Mouse (Mus musculus): ENCODE measurements around the gene Dmc1. TPM values are rescaled to one million over a fixed set of nuclear protein-coding genes. Genes with fewer than 3 reads are reported as not detected.

The Dmc1 gene
- polyA plus RNA-seq (2014; fragmentation: Nextera tagmentation; extraction: Ambion mirVana) = 0.43 and 0.74 TPM in 2 replicates

- DNase-seq (ENCODE audit: low spot score) = peak; percentile 22
- Histone ChIP-seq H3K9ac (ENCODE audit: low read length) (peak within 1 kb of the TSS; percentile 25; the same call in 1 of the 2 replicates), H3K36me3 (ENCODE audit: control insufficient read depth, insufficient read depth, low read length) (no peaks in the 10 kb centered on the region), H3K27ac (ENCODE audit: low read depth, low read length) (no peak within 1 kb of the TSS), H3K27me3 (replicated peaks; ENCODE audit: control insufficient read depth, insufficient read depth, low read length) (0 out of 2 replicates have a peak, but pooled peaks cover 3% of the 10 kb centered on the region), H3K4me3 (ENCODE audit: low read depth, low read length) (peak within 1 kb of the TSS; percentile 18), H3K4me1 (ENCODE audit: control insufficient read depth, insufficient read depth, low read length) (no peaks in the 10 kb centered on the region), H3K9me3 (replicated peaks; ENCODE audit: control insufficient read depth, low read length) (no peaks in the 10 kb centered on the region), H3K4me2 (ENCODE audit: low read length) (peak within 1 kb of the TSS; percentile 38)
- WGBS = 13% methylated on average over 37 of the region's 37 CpGs
- no peak for ATAC-seq
Observed at GRCm38 (mm10) chr15:79604990-79605665, at the start of gene Dmc1. TSS of gene Dmc1 (minus strand) at chr15:79605109.

GRCm38 (mm10) chr15:79651481-79651880, 46.6 kb upstream of the Dmc1 start:
- Histone ChIP-seq H3K9me3 (replicated peaks; ENCODE audit: control insufficient read depth, low read length) (no peaks in the 10 kb centered on the region), H3K4me3 (ENCODE audit: low read depth, low read length) (no peak overlapping the region), H3K4me1 (ENCODE audit: control insufficient read depth, insufficient read depth, low read length) (no peaks in the 10 kb centered on the region), H3K27ac (ENCODE audit: low read depth, low read length) (no peak overlapping the region), H3K36me3 (ENCODE audit: control insufficient read depth, insufficient read depth, low read length) (peaks cover 31% of the 10 kb centered on the region), H3K27me3 (replicated peaks; ENCODE audit: control insufficient read depth, insufficient read depth, low read length) (no peaks in the 10 kb centered on the region), H3K4me2 (ENCODE audit: low read length) (no peak overlapping the region), H3K9ac (ENCODE audit: low read length) (no peak overlapping the region)
- WGBS = 71% methylated on average over 4 of the region's 4 CpGs
- DNase-seq (ENCODE audit: low spot score) = no peak
- no peak for ATAC-seq

GRCm38 (mm10) chr15:79650569-79650968, 45.7 kb upstream of the Dmc1 start:
- no peak for ATAC-seq
- peak; percentile 43 for DNase-seq (ENCODE audit: low spot score)
- H3K36me3 ChIP-seq (ENCODE audit: control insufficient read depth, insufficient read depth, low read length) = peaks cover 33% of the 10 kb centered on the region

GRCm38 (mm10) chr15:79648130-79648529, 43.2 kb upstream of the Dmc1 start:
- H3K27me3 ChIP-seq (replicated peaks; ENCODE audit: control insufficient read depth, insufficient read depth, low read length) = no peaks in the 10 kb centered on the region
- H3K4me3 ChIP-seq (ENCODE audit: low read depth, low read length) = no peak overlapping the region
- H3K9me3 ChIP-seq (replicated peaks; ENCODE audit: control insufficient read depth, low read length) = no peaks in the 10 kb centered on the region
- DNase-seq (ENCODE audit: low spot score) (no peak), ATAC-seq (no peak)
- no peak overlapping the region for H3K27ac ChIP-seq (ENCODE audit: low read depth, low read length)
- H3K4me2 ChIP-seq (ENCODE audit: low read length) = no peak overlapping the region
- no peaks in the 10 kb centered on the region for H3K4me1 ChIP-seq (ENCODE audit: control insufficient read depth, insufficient read depth, low read length)
- peaks cover 45% of the 10 kb centered on the region for H3K36me3 ChIP-seq (ENCODE audit: control insufficient read depth, insufficient read depth, low read length)
- 90% methylated on average over 12 of the region's 12 CpGs for WGBS
- H3K9ac ChIP-seq (ENCODE audit: low read length) = no peak overlapping the region

More at GRCm38 (mm10) chr15:79650569-79650968, 45.7 kb upstream of the Dmc1 start:
- H3K9ac ChIP-seq (ENCODE audit: low read length) = no peak overlapping the region
- H3K9me3 ChIP-seq (replicated peaks; ENCODE audit: control insufficient read depth, low read length) = no peaks in the 10 kb centered on the region
- no peaks in the 10 kb centered on the region for H3K4me1 ChIP-seq (ENCODE audit: control insufficient read depth, insufficient read depth, low read length)
- no peak overlapping the region for H3K27ac ChIP-seq (ENCODE audit: low read depth, low read length)
- no peak overlapping the region for H3K4me3 ChIP-seq (ENCODE audit: low read depth, low read length)
- H3K4me2 ChIP-seq (ENCODE audit: low read length) = no peak overlapping the region
- no peaks in the 10 kb centered on the region for H3K27me3 ChIP-seq (replicated peaks; ENCODE audit: control insufficient read depth, insufficient read depth, low read length)

- 85% methylated on average over 2 of the region's 2 CpGs for WGBS
- no peak for DNase-seq (ENCODE audit: low spot score)
- H3K9ac ChIP-seq (ENCODE audit: low read length) = no peak overlapping the region
- H3K4me2 ChIP-seq (ENCODE audit: low read length) = no peak overlapping the region
- H3K27ac ChIP-seq (ENCODE audit: low read depth, low read length) = no peak overlapping the region
- H3K27me3 ChIP-seq (replicated peaks; ENCODE audit: control insufficient read depth, insufficient read depth, low read length) = no peaks in the 10 kb centered on the region
- H3K4me3 ChIP-seq (ENCODE audit: low read depth, low read length) = no peak overlapping the region
- no peaks in the 10 kb centered on the region for H3K4me1 ChIP-seq (ENCODE audit: control insufficient read depth, insufficient read depth, low read length)
- peaks cover 62% of the 10 kb centered on the region for H3K36me3 ChIP-seq (ENCODE audit: control insufficient read depth, insufficient read depth, low read length)
- no peaks in the 10 kb centered on the region for H3K9me3 ChIP-seq (replicated peaks; ENCODE audit: control insufficient read depth, low read length)
- ATAC-seq = no peak
Observed at GRCm38 (mm10) chr15:79645483-79645882, 40.6 kb upstream of the Dmc1 start.

GRCm38 (mm10) chr15:79641135-79641817, 36.4 kb upstream of the Dmc1 start:
- Histone ChIP-seq H3K9me3 (replicated peaks; ENCODE audit: control insufficient read depth, low read length) (no peaks in the 10 kb centered on the region), H3K4me3 (ENCODE audit: low read depth, low read length) (no peak overlapping the region), H3K36me3 (ENCODE audit: control insufficient read depth, insufficient read depth, low read length) (peaks cover 69% of the 10 kb centered on the region), H3K27me3 (replicated peaks; ENCODE audit: control insufficient read depth, insufficient read depth, low read length) (no peaks in the 10 kb centered on the region), H3K9ac (ENCODE audit: low read length) (no peak overlapping the region), H3K4me2 (ENCODE audit: low read length) (no peak overlapping the region), H3K27ac (ENCODE audit: low read depth, low read length) (no peak overlapping the region), H3K4me1 (ENCODE audit: control insufficient read depth, insufficient read depth, low read length) (no peaks in the 10 kb centered on the region)
- DNase-seq (ENCODE audit: low spot score) (no peak), ATAC-seq (no peak)
- WGBS = 86% methylated on average over 12 of the region's 12 CpGs

GRCm38 (mm10) chr15:79630471-79630870, 25.6 kb upstream of the Dmc1 start:
- no peak for DNase-seq (ENCODE audit: low spot score)
- Histone ChIP-seq H3K4me3 (ENCODE audit: low read depth, low read length) (no peak overlapping the region), H3K9ac (ENCODE audit: low read length) (no peak overlapping the region), H3K4me2 (ENCODE audit: low read length) (no peak overlapping the region), H3K27ac (ENCODE audit: low read depth, low read length) (no peak overlapping the region), H3K27me3 (replicated peaks; ENCODE audit: control insufficient read depth, insufficient read depth, low read length) (no peaks in the 10 kb centered on the region), H3K36me3 (ENCODE audit: control insufficient read depth, insufficient read depth, low read length) (peaks cover 71% of the 10 kb centered on the region), H3K9me3 (replicated peaks; ENCODE audit: control insufficient read depth, low read length) (no peaks in the 10 kb centered on the region), H3K4me1 (ENCODE audit: control insufficient read depth, insufficient read depth, low read length) (no peaks in the 10 kb centered on the region)
- no peak for ATAC-seq
- WGBS = 80% methylated on average over 2 of the region's 2 CpGs

GRCm38 (mm10) chr15:79619770-79620414, 15.0 kb upstream of the Dmc1 start:
- Histone ChIP-seq H3K27me3 (replicated peaks; ENCODE audit: control insufficient read depth, insufficient read depth, low read length) (no peaks in the 10 kb centered on the region), H3K9me3 (replicated peaks; ENCODE audit: control insufficient read depth, low read length) (no peaks in the 10 kb centered on the region), H3K4me3 (ENCODE audit: low read depth, low read length) (no peak overlapping the region), H3K4me1 (ENCODE audit: control insufficient read depth, insufficient read depth, low read length) (no peaks in the 10 kb centered on the region), H3K4me2 (ENCODE audit: low read length) (no peak overlapping the region), H3K9ac (ENCODE audit: low read length) (no peak overlapping the region), H3K27ac (ENCODE audit: low read depth, low read length) (no peak overlapping the region), H3K36me3 (ENCODE audit: control insufficient read depth, insufficient read depth, low read length) (peaks cover 79% of the 10 kb centered on the region)
- no peak for ATAC-seq
- WGBS = 86% methylated on average over 11 of the region's 11 CpGs
- no peak for DNase-seq (ENCODE audit: low spot score)

GRCm38 (mm10) chr15:79618456-79618855, 13.5 kb upstream of the Dmc1 start:
- no peaks in the 10 kb centered on the region for H3K4me1 ChIP-seq (ENCODE audit: control insufficient read depth, insufficient read depth, low read length)
- peaks cover 77% of the 10 kb centered on the region for H3K36me3 ChIP-seq (ENCODE audit: control insufficient read depth, insufficient read depth, low read length)
- H3K4me3 ChIP-seq (ENCODE audit: low read depth, low read length) = no peak overlapping the region
- 91% methylated on average over 7 of the region's 7 CpGs for WGBS
- H3K9me3 ChIP-seq (replicated peaks; ENCODE audit: control insufficient read depth, low read length) = no peaks in the 10 kb centered on the region
- no peak overlapping the region for H3K9ac ChIP-seq (ENCODE audit: low read length)
- no peak overlapping the region for H3K27ac ChIP-seq (ENCODE audit: low read depth, low read length)
- DNase-seq (ENCODE audit: low spot score) (no peak), ATAC-seq (no peak)
- no peak overlapping the region for H3K4me2 ChIP-seq (ENCODE audit: low read length)
- H3K27me3 ChIP-seq (replicated peaks; ENCODE audit: control insufficient read depth, insufficient read depth, low read length) = no peaks in the 10 kb centered on the region
